Mouse (Mus musculus): Measurements from ENCODE around the gene Tcta. TPM values are rescaled to one million over a fixed set of nuclear protein-coding genes. Genes with fewer than 3 reads are reported as not detected.

Gene Tcta
- total and polyA plus RNA-seq, 2 experiments, result 17.9 to 35.2 TPM

DNA sequence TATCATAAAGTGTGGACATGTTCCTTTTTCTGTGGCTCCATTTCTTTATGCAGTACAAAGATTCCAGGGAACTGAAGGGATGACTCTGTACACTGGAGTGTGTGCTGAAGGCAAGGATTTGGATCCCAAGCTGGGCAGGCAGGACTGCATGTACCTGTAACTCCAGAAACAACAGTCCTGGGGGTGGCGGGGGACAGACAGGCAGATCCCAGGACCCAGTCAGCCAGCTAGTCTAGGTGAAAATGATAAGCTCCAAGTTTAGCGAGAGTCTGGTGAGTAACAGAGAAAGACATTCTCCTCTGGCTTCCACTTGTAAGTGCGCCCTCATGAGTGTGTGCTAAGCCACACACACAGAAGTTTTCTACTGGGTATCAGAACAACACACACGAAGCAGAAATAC, 45.4 kb downstream of the Tcta start:
- WGBS, result 84% methylated on average over 4 of the region's 4 CpGs
- Histone ChIP-seq H3K4me1 (ENCODE audit: control insufficient read depth, insufficient read depth, low read length) (peaks cover 14% of the 10 kb centered on the region), H3K4me3 (ENCODE audit: insufficient read depth, low read depth, low read length) (no peak overlapping the region), H3K27me3 (ENCODE audit: control insufficient read depth, insufficient read depth, low read length) (no peaks in the 10 kb centered on the region), H3K36me3 (ENCODE audit: control insufficient read depth, insufficient read depth, low read length) (no peaks in the 10 kb centered on the region), H3K27ac (replicated peaks; ENCODE audit: insufficient read depth, low read depth, low read length) (no peak overlapping the region), H3K9ac (ENCODE audit: low read depth, low read length) (no peak overlapping the region), H3K79me2 (ENCODE audit: control insufficient read depth, insufficient read depth, low read length) (peaks cover 46% of the 10 kb centered on the region)
- DNase-seq (ENCODE audit: extremely low read depth, low read depth, low spot score), result no peak
- no peak for TF ChIP-seq CTCF (IDR thresholded peaks at IDR 0.05; ENCODE audit: low read depth, low read length)
- TF ChIP-seq POLR2A (IDR thresholded peaks at IDR 0.05; ENCODE audit: extremely low read depth, insufficient read depth, low read length), result no peak

Other genes with a start within 250 kb of the Tcta start
- gene Mst1, start 225.7 kb downstream of the Tcta start, total RNA-seq (2014; rRNA removed), result 143 and 177 TPM in 2 replicates
- gene Mst1, start 225.7 kb downstream of the Tcta start, polyA plus RNA-seq (2012; rRNA removed), result 203 and 264 TPM in 2 replicates
- 19.6 and 29.6 TPM in 2 replicates for gene Rnf123, start 222.8 kb downstream of the Tcta start, total RNA-seq (2014; rRNA removed)
- 79.8 and 97.5 TPM in 2 replicates for gene Rnf123, start 222.8 kb downstream of the Tcta start, polyA plus RNA-seq (2012; rRNA removed)
- gene Apeh, start 211.6 kb downstream of the Tcta start, total RNA-seq (2014; rRNA removed), result 53.3 and 54.3 TPM in 2 replicates
- gene Apeh, start 211.6 kb downstream of the Tcta start, polyA plus RNA-seq (2012; rRNA removed), result 89.0 and 116 TPM in 2 replicates
- gene Bsn, start 115.8 kb downstream of the Tcta start, total RNA-seq (2014; rRNA removed), result under 0.01 TPM in 2 replicates
- under 0.01 TPM in 1 of 2 replicates, not detected in the other for gene Bsn, start 115.8 kb downstream of the Tcta start, polyA plus RNA-seq (2012; rRNA removed)
- gene Dag1, start 42.2 kb downstream of the Tcta start, total RNA-seq (2014; rRNA removed), result 20.7 and 28.8 TPM in 2 replicates
- gene Dag1, start 42.2 kb downstream of the Tcta start, polyA plus RNA-seq (2012; rRNA removed), result 24.9 and 29.9 TPM in 2 replicates
- 5.8 and 9.0 TPM in 2 replicates for gene Nicn1, start 15.7 kb downstream of the Tcta start, total RNA-seq (2014; rRNA removed)
- gene Nicn1, start 15.7 kb downstream of the Tcta start, polyA plus RNA-seq (2012; rRNA removed), result 15.9 and 21.2 TPM in 2 replicates
- 65.5 and 66.6 TPM in 2 replicates for gene Amt, start 9.3 kb downstream of the Tcta start, total RNA-seq (2014; rRNA removed)
- 45.8 and 54.5 TPM in 2 replicates for gene Amt, start 9.3 kb downstream of the Tcta start, polyA plus RNA-seq (2012; rRNA removed)
- gene Rhoa, start within 50 bp of the Tcta start, total RNA-seq (2014; rRNA removed), result 123 TPM in 2 replicates
- 64.7 and 82.8 TPM in 2 replicates for gene Rhoa, start within 50 bp of the Tcta start, polyA plus RNA-seq (2012; rRNA removed)
- 5,129 and 5,348 TPM in 2 replicates for gene Gpx1, start 32.7 kb upstream of the Tcta start, total RNA-seq (2014; rRNA removed)
- 8,357 and 9,405 TPM in 2 replicates for gene Gpx1, start 32.7 kb upstream of the Tcta start, polyA plus RNA-seq (2012; rRNA removed)
- gene Usp4, start 41.7 kb upstream of the Tcta start, total RNA-seq (2014; rRNA removed), result 62.0 and 63.8 TPM in 2 replicates
- gene Usp4, start 41.7 kb upstream of the Tcta start, polyA plus RNA-seq (2012; rRNA removed), result 63.3 and 65.2 TPM in 2 replicates
- gene 1700102P08Rik, start 86.6 kb upstream of the Tcta start, total RNA-seq (2014; rRNA removed), result not detected in 2 replicates
- gene 1700102P08Rik, start 86.6 kb upstream of the Tcta start, polyA plus RNA-seq (2012; rRNA removed), result not detected in 2 replicates
- gene Ccdc36, start 122.3 kb upstream of the Tcta start, total RNA-seq (2014; rRNA removed), result not detected in 2 replicates
- not detected in 2 replicates for gene Ccdc36, start 122.3 kb upstream of the Tcta start, polyA plus RNA-seq (2012; rRNA removed)
- not detected in 2 replicates for gene BC048562, start 130.3 kb upstream of the Tcta start, total RNA-seq (2014; rRNA removed)
- not detected in 2 replicates for gene BC048562, start 130.3 kb upstream of the Tcta start, polyA plus RNA-seq (2012; rRNA removed)
- 5.6 and 6.4 TPM in 2 replicates for gene Ccdc71, start 154.4 kb upstream of the Tcta start, total RNA-seq (2014; rRNA removed)
- 13.2 and 15.7 TPM in 2 replicates for gene Ccdc71, start 154.4 kb upstream of the Tcta start, polyA plus RNA-seq (2012; rRNA removed)
- gene Klhdc8b, start 155.4 kb upstream of the Tcta start, total RNA-seq (2014; rRNA removed), result 8.7 and 10.1 TPM in 2 replicates
- 13.2 and 25.6 TPM in 2 replicates for gene Klhdc8b, start 155.4 kb upstream of the Tcta start, polyA plus RNA-seq (2012; rRNA removed)
- gene Lamb2, start 173.6 kb upstream of the Tcta start, total RNA-seq (2014; rRNA removed), result 4.0 and 4.8 TPM in 2 replicates
- 2.7 and 5.0 TPM in 2 replicates for gene Lamb2, start 173.6 kb upstream of the Tcta start, polyA plus RNA-seq (2012; rRNA removed)
- gene Usp19, start 184.4 kb upstream of the Tcta start, total RNA-seq (2014; rRNA removed), result 24.3 and 34.1 TPM in 2 replicates
- gene Usp19, start 184.4 kb upstream of the Tcta start, polyA plus RNA-seq (2012; rRNA removed), result 51.7 and 80.5 TPM in 2 replicates
- gene Qars, start 201.5 kb upstream of the Tcta start, total RNA-seq (2014; rRNA removed), result 69.6 and 70.6 TPM in 2 replicates
- 90.2 and 99.4 TPM in 2 replicates for gene Qars, start 201.5 kb upstream of the Tcta start, polyA plus RNA-seq (2012; rRNA removed)
- gene Qrich1, start 210.6 kb upstream of the Tcta start, total RNA-seq (2014; rRNA removed), result 43.0 and 52.7 TPM in 2 replicates
- 50.7 and 54.9 TPM in 2 replicates for gene Qrich1, start 210.6 kb upstream of the Tcta start, polyA plus RNA-seq (2012; rRNA removed)